Comparison of ENCODE assay signal across 8 mouse cellular contexts in genomic region chr6:30300901-30301300, GRCm38 (mm10). TPM values are rescaled to one million over a fixed set of nuclear protein-coding genes. Genes with fewer than 3 reads are reported as not detected.
DNase-seq lines count a peak whose midpoint lies in the region; ATAC-seq and TF ChIP-seq lines count a peak whose summit lies in the region.

No protein-coding gene starts in this region.

- peak; percentile 32 for DNase-seq in embryo, embryonic 10 days (ENCODE audit: low spot score)
- DNase-seq in embryo, embryonic 11 days, result no peak
- peak; percentile 35 for DNase-seq in A20 (ENCODE audit: low read depth, low spot score)
- DNase-seq in hindbrain, postnatal 0 days (ENCODE audit: low spot score), result peak; percentile 5
- DNase-seq in lung, postnatal 10 days, result peak; percentile 28
- DNase-seq in layer of hippocampus, postnatal 25 days (ENCODE audit: extremely low spot score in 1 of 2, low spot score in 1 of 2), result no peak
- no peak for DNase-seq in layer of hippocampus, postnatal 14 days (ENCODE audit: low spot score in 2 of 2)

- peak overlapping the region; percentile 85 for H3K4me2 ChIP-seq in embryonic facial prominence, embryonic 12.5 days (replicated peaks)
- H3K4me2 ChIP-seq in hindbrain, postnatal 0 days (ENCODE audit: low read depth, low read length), result peak overlapping the region; percentile 94

- peak overlapping the region; percentile 83 for H3K4me3 ChIP-seq in embryonic facial prominence, embryonic 12.5 days
- H3K4me3 ChIP-seq in hindbrain, postnatal 0 days (ENCODE audit: low read length), result peak overlapping the region; percentile 72

- 4% methylated on average over 7 of the region's 7 CpGs for WGBS in embryonic facial prominence, embryonic 12.5 days
- WGBS in hindbrain, postnatal 0 days, result 5% methylated on average over 7 of the region's 7 CpGs

- H3K27ac ChIP-seq in embryonic facial prominence, embryonic 12.5 days, result peak overlapping the region; percentile 90
- H3K27ac ChIP-seq in hindbrain, postnatal 0 days, result peak overlapping the region; percentile 84

- H3K27me3 ChIP-seq in embryonic facial prominence, embryonic 12.5 days, result no peaks in the 10 kb centered on the region
- H3K27me3 ChIP-seq in hindbrain, postnatal 0 days (ENCODE audit: insufficient read depth, low read length), result no peaks in the 10 kb centered on the region

- H3K9me3 ChIP-seq in embryonic facial prominence, embryonic 12.5 days, result no peaks in the 10 kb centered on the region
- H3K9me3 ChIP-seq in hindbrain, postnatal 0 days (ENCODE audit: low read length), result no peaks in the 10 kb centered on the region

- peaks cover 28% of the 10 kb centered on the region for H3K4me1 ChIP-seq in embryonic facial prominence, embryonic 12.5 days
- peaks cover 9% of the 10 kb centered on the region; the same call in 1 of the 2 replicates for H3K4me1 ChIP-seq in hindbrain, postnatal 0 days (ENCODE audit: insufficient read depth, low read length)

- peak overlapping the region; percentile 48; the same call in 1 of the 2 replicates for H3K9ac ChIP-seq in embryonic facial prominence, embryonic 12.5 days
- peak overlapping the region; percentile 25 for H3K9ac ChIP-seq in hindbrain, postnatal 0 days (replicated peaks; ENCODE audit: low read length)

- no peak for ATAC-seq in embryonic facial prominence, embryonic 12.5 days (ENCODE audit: insufficient number of reproducible peaks, insufficient read depth, low FRiP score, low TSS enrichment)
- ATAC-seq in hindbrain, postnatal 0 days, result no peak

- peaks cover 12% of the 10 kb centered on the region for H3K36me3 ChIP-seq in embryonic facial prominence, embryonic 12.5 days
- H3K36me3 ChIP-seq in hindbrain, postnatal 0 days (ENCODE audit: insufficient read depth, low read length), result no peaks in the 10 kb centered on the region; the same call in 1 of the 2 replicates

- TF ChIP-seq CTCF in hindbrain, postnatal 0 days (IDR thresholded peaks at IDR 0.05; ENCODE audit: low read depth), result no peak

RNA-seq across cellular contexts. Expression of gene Ube2h, which starts 3.4 kb away (rescaled TPM):
- polyA plus RNA-seq in embryonic facial prominence, embryonic 12.5 days (2016; fragmentation: Nextera tagmentation; extraction: Ambion mirVana), result 52.5 and 56.1 TPM in 2 replicates
- 42.1 and 43.9 TPM in 2 replicates for total RNA-seq in hindbrain, postnatal 0 days (2014; rRNA removed)
- 40.3 and 41.6 TPM in 2 replicates for polyA plus RNA-seq in hindbrain, postnatal 0 days (2015; fragmentation: Nextera tagmentation; extraction: Ambion mirVana)
- 10 to 100 TPM; 84.6 to 92.2 TPM for total RNA-seq in layer of hippocampus, postnatal 25 days (2021)
- total RNA-seq in layer of hippocampus, postnatal 14 days (2021), result 10 to 100 TPM; 86.8 to 94.7 TPM

Comparison
In these comparisons a context has a peak if more than half of its experiments do, and no peak if none do; other contexts are left out.
1. DNase-seq: peak in embryo, embryonic 10 days (single experiment), A20 (single experiment), hindbrain, postnatal 0 days (single experiment) and lung, postnatal 10 days (single experiment); none in embryo, embryonic 11 days (single experiment), layer of hippocampus, postnatal 25 days (0 of 2) and layer of hippocampus, postnatal 14 days (0 of 2).